Mouse (Mus musculus) heart, embryonic 11.5 days (tissue): ENCODE measurements at regions not wholly inside any gene's neighbourhood (a gene's known extent, or its start where the extent isn't known, plus 50 kb on each side); places are given as distances from the start of the nearest gene placed in this dataset.

Experiments used
- ATAC-seq: fragments of 200-750 bp; cut with Nextera tagmentation; replicated peaks from 2 replicates; pipeline ENCODE4 v1.8.0; 2017; ENCODE audit warnings: moderate library complexity; ENCODE audit not compliant: insufficient number of reproducible peaks, low FRiP score, low TSS enrichment
- H3K27ac ChIP-seq: fragments of 300-500 bp; sonication (generic); 2 replicates; pipeline ENCODE4 v1.5.1; 2014; ENCODE audit warnings: mild to moderate bottlenecking, low read depth, low read length
- H3K27me3 ChIP-seq: fragments of 300-500 bp; sonication (generic); 2 replicates; pipeline ENCODE4 v1.6.1; 2014; ENCODE audit warnings: mild to moderate bottlenecking, low read length, mixed read lengths; ENCODE audit not compliant: control insufficient read depth, insufficient read depth
- H3K36me3 ChIP-seq: fragments of 300-500 bp; sonication (generic); 2 replicates; pipeline ENCODE4 v1.6.1; 2014; ENCODE audit warnings: mild to moderate bottlenecking, low read length, moderate library complexity, mixed read lengths; ENCODE audit not compliant: control insufficient read depth, insufficient read depth
- H3K4me1 ChIP-seq: fragments of 300-500 bp; sonication (generic); 2 replicates; pipeline ENCODE4 v1.6.1; 2014; ENCODE audit warnings: low read length; ENCODE audit not compliant: control insufficient read depth, insufficient read depth
- H3K4me2 ChIP-seq: fragments of 300-500 bp; sonication (generic); 2 replicates; pipeline ENCODE4 v1.6.1; 2014; ENCODE audit warnings: mild to moderate bottlenecking, moderate library complexity
- H3K4me3 ChIP-seq: fragments of 300-500 bp; sonication (generic); 2 replicates; pipeline ENCODE4 v1.5.1; 2014; ENCODE audit warnings: low read depth, low read length
- H3K9ac ChIP-seq: fragments of 300-500 bp; sonication (generic); 2 replicates; pipeline ENCODE4 v1.6.1; 2014; ENCODE audit warnings: mild to moderate bottlenecking, low read depth, low read length, moderate library complexity
- H3K9me3 ChIP-seq: fragments of 300-500 bp; sonication (generic); replicated peaks from 2 replicates; pipeline ENCODE4 v1.6.1; 2016; ENCODE audit warnings: low read length; ENCODE audit not compliant: control insufficient read depth
- WGBS: fragments of 180-500 bp; shearing (Covaris S2); extraction: QIAGEN DNeasy Blood & Tissue Kit; methylation state at CpG from one replicate; pipeline ENCODE4 v1.1.7; 2014; ENCODE audit not compliant: insufficient replicate concordance; 5-methylcytosine and 5-hydroxymethylcytosine counted together

- no peaks in the 10 kb centered on the region for H3K9me3 ChIP-seq
- H3K9ac ChIP-seq, result no peak overlapping the region
- no peak overlapping the region for H3K4me3 ChIP-seq
- no peaks in the 10 kb centered on the region for H3K36me3 ChIP-seq
- 73% methylated on average over 5 of the region's 5 CpGs for WGBS
- no peak for ATAC-seq
- H3K4me1 ChIP-seq, result peaks cover 6% of the 10 kb centered on the region
- no peaks in the 10 kb centered on the region for H3K27me3 ChIP-seq
- H3K4me2 ChIP-seq, result no peak overlapping the region
- no peak overlapping the region for H3K27ac ChIP-seq
These were observed 80.8 kb downstream of the Tmem17 start for GRCm38 (mm10) chr11:22592706-22593105.

DNA sequence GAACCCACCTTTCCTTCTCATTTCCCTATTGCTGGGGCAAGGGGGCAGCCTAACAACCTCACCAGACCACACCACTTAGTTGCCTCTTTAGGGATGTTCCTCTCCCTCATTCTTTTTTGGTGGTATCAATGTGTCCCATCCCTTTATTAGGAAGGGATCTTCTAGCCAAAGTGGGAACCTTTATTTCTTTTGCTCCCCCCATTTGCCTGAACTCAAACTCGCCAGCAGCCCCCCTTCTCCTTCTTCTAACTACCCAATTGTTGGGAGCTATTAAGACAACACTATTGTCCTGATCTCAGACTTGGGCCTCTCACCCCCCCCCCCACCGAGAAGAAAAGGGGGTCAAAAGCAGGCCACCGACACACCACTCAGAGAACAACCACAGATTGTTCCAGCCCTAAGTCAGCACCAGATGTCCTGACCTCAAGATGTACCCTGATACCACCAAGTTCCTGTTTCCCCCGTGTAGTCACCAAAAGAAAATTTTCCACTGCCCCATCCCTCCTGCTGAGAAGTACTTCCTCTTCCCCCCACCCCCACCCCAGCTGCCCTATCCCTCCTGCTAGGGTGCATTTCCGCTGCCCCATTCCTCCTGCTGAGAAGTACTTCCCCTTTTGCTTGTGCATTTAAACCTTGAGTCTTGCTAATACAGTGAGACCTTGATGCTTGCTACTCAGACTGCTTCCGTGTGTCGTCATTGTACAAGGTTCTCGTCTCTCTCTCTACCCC is 84.4 kb downstream of the Tmem17 start:
- Histone ChIP-seq H3K4me3 (no peak overlapping the region), H3K9me3 (no peaks in the 10 kb centered on the region), H3K27me3 (no peaks in the 10 kb centered on the region), H3K27ac (no peak overlapping the region), H3K9ac (no peak overlapping the region), H3K36me3 (no peaks in the 10 kb centered on the region), H3K4me1 (peaks cover 5% of the 10 kb centered on the region), H3K4me2 (no peak overlapping the region)
- ATAC-seq, result no peak
- 76% methylated on average over 8 of the region's 8 CpGs for WGBS

DNA sequence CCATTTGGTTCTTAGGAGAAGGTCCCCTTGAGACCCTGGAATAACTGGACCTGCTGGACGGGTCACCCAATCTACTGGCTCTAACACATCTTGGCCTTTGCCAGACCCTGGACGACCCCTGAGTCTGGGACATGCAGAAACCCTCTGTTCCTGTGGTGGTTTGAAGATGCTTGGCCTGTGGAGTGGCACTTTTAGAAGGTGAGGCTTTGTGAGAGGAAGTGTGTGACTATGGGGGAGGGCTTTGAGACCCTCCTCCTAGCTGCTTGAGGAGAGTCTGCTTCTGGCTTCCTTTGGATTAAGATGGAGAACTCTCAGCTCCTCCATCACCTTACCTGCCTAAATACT is 84.9 kb downstream of the Tmem17 start:
- ATAC-seq, result no peak
- Histone ChIP-seq H3K4me1 (peaks cover 5% of the 10 kb centered on the region), H3K9ac (no peak overlapping the region), H3K27ac (no peak overlapping the region), H3K36me3 (no peaks in the 10 kb centered on the region), H3K4me3 (no peak overlapping the region), H3K9me3 (no peaks in the 10 kb centered on the region), H3K4me2 (no peak overlapping the region), H3K27me3 (no peaks in the 10 kb centered on the region)
- WGBS, result 88% methylated on average over 2 of the region's 2 CpGs

GRCm38 (mm10) chr11:22600370-22600769 is 88.5 kb downstream of the Tmem17 start:
- Histone ChIP-seq H3K9me3 (no peaks in the 10 kb centered on the region), H3K4me2 (no peak overlapping the region), H3K27me3 (no peaks in the 10 kb centered on the region), H3K4me1 (peaks cover 11% of the 10 kb centered on the region), H3K9ac (no peak overlapping the region), H3K4me3 (no peak overlapping the region), H3K36me3 (no peaks in the 10 kb centered on the region), H3K27ac (no peak overlapping the region)
- ATAC-seq, result no peak
- 60% methylated on average over 7 of the region's 7 CpGs for WGBS

GRCm38 (mm10) chr11:22601977-22602376 is 90.1 kb downstream of the Tmem17 start:
- H3K4me2 ChIP-seq, result no peak overlapping the region
- no peaks in the 10 kb centered on the region for H3K36me3 ChIP-seq
- H3K27me3 ChIP-seq, result no peaks in the 10 kb centered on the region
- no peak overlapping the region for H3K27ac ChIP-seq
- 31% methylated on average over 3 of the region's 3 CpGs for WGBS
- no peaks in the 10 kb centered on the region for H3K9me3 ChIP-seq
- no peak overlapping the region for H3K4me3 ChIP-seq
- ATAC-seq, result no peak
- no peak overlapping the region for H3K9ac ChIP-seq
- peaks cover 11% of the 10 kb centered on the region for H3K4me1 ChIP-seq

DNA sequence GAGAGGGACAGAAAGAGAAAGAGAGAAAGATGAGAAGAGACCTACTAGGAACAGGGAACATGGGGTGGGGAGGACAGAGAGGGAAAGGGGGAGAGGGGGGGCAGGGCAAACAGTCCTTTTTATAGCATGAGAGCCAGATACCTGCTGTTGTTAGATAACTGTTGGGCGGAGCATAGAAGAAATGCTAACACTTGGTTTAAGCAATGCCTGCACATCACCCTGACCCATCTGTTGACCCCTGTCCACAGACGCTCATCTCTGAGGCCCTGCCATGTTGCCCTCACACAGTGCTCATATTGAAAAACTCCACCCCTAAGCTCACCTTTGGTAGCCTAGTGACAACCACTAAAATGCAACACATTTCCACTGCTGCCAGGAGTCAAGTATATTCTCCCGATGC is 90.7 kb downstream of the Tmem17 start:
- Histone ChIP-seq H3K9me3 (no peaks in the 10 kb centered on the region), H3K4me2 (no peak overlapping the region), H3K36me3 (no peaks in the 10 kb centered on the region), H3K27me3 (no peaks in the 10 kb centered on the region), H3K4me1 (peaks cover 11% of the 10 kb centered on the region), H3K4me3 (no peak overlapping the region), H3K27ac (no peak overlapping the region), H3K9ac (no peak overlapping the region)
- ATAC-seq, result no peak
- 52% methylated on average over 3 of the region's 3 CpGs for WGBS

DNA sequence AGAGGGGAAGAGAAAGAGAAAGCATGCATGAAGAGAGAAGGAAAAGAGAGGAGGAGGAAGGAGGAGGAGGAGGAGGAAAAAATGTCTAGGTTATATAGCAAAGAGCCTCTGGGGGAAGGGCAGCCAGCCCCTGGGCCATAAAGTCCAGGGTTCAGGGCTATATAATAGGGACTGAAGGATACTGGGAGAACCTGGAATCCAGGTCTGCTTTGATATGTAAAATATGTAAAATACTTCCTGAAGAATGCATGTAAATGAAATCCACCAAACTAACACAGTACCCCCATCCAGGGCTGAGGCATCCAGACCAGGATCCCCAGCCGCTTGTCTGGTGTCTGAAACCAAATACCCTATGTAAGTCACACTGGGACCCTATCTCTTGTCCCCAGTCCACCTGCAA is 91.5 kb downstream of the Tmem17 start:
- ATAC-seq, result no peak
- Histone ChIP-seq H3K27ac (no peak overlapping the region), H3K9me3 (no peaks in the 10 kb centered on the region), H3K27me3 (no peaks in the 10 kb centered on the region), H3K36me3 (no peaks in the 10 kb centered on the region), H3K4me1 (peaks cover 11% of the 10 kb centered on the region), H3K4me3 (no peak overlapping the region), H3K9ac (no peak overlapping the region), H3K4me2 (no peak overlapping the region)
- WGBS, result 89% methylated on average over 1 of the region's 1 CpGs

GRCm38 (mm10) chr11:22606380-22606779 is 94.5 kb downstream of the Tmem17 start:
- WGBS, result 42% methylated on average over 4 of the region's 4 CpGs
- no peaks in the 10 kb centered on the region for H3K9me3 ChIP-seq
- no peak overlapping the region for H3K4me3 ChIP-seq
- H3K27ac ChIP-seq, result no peak overlapping the region
- ATAC-seq, result no peak
- H3K27me3 ChIP-seq, result no peaks in the 10 kb centered on the region
- H3K36me3 ChIP-seq, result no peaks in the 10 kb centered on the region
- peaks cover 11% of the 10 kb centered on the region; the same call in 1 of the 2 replicates for H3K4me1 ChIP-seq
- no peak overlapping the region for H3K4me2 ChIP-seq
- no peak overlapping the region for H3K9ac ChIP-seq

DNA sequence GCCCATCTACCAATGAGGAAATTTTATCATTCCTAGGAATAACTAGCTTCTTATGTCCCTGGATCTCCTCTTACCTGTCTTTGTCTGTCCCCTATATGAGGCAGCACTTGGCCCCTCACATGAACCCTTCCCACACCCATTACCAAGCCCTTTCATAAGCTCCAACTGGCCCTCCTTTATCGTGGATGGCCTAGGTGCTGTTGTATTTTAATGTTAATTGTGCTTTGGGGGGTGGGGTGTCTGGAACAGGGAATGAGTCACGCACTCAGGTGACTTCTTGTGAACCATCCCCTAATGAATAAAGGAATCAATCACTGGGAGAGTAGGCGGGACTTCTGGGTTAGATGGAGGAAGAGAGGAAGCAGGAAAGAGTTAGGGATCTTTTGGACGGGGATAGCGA is 95.8 kb downstream of the Tmem17 start:
- WGBS, result 78% methylated on average over 5 of the region's 5 CpGs
- no peak overlapping the region for H3K9ac ChIP-seq
- no peaks in the 10 kb centered on the region for H3K36me3 ChIP-seq
- peaks cover 6% of the 10 kb centered on the region; the same call in 1 of the 2 replicates for H3K4me1 ChIP-seq
- no peak overlapping the region for H3K4me3 ChIP-seq
- H3K4me2 ChIP-seq, result no peak overlapping the region
- no peak overlapping the region for H3K27ac ChIP-seq
- no peaks in the 10 kb centered on the region for H3K27me3 ChIP-seq
- H3K9me3 ChIP-seq, result no peaks in the 10 kb centered on the region
- no peak for ATAC-seq
